Mouse (Mus musculus) yolk sac, embryonic 10.5 days (tissue): ENCODE data around the gene Cdcp1.

Experiments used
- DNase-seq: peaks from one replicate; pipeline ENCODE4 v3.0.0-alpha.2; 2017; ENCODE audit warnings: low spot score

Gene Cdcp1

GRCm38 (mm10) chr9:123150241-123151020 lies 65.4 kb downstream of the Cdcp1 start, which contains the start of gene Clec3b:
TSS of gene Clec3b (plus strand) at chr9:123150946.
- no peak for DNase-seq

GRCm38 (mm10) chr9:123148430-123148829 lies 67.4 kb downstream of the Cdcp1 start:
- no peak for DNase-seq

- no peak for DNase-seq
Observed at GRCm38 (mm10) chr9:123139887-123140614, 75.8 kb downstream of the Cdcp1 start.

- no peak for DNase-seq
Observed at GRCm38 (mm10) chr9:123138891-123139474, 76.9 kb downstream of the Cdcp1 start.

- DNase-seq = no peak
Observed at GRCm38 (mm10) chr9:123136953-123137682, 78.7 kb downstream of the Cdcp1 start.

GRCm38 (mm10) chr9:123132994-123133393 lies 82.8 kb downstream of the Cdcp1 start:
- DNase-seq = no peak

- no peak for DNase-seq
Observed at GRCm38 (mm10) chr9:123127663-123128062, 88.2 kb downstream of the Cdcp1 start.

GRCm38 (mm10) chr9:123124413-123124981 lies 91.3 kb downstream of the Cdcp1 start:
- no peak for DNase-seq

GRCm38 (mm10) chr9:123123571-123124412 lies 92.0 kb downstream of the Cdcp1 start:
- peak; percentile 26 for DNase-seq

GRCm38 (mm10) chr9:123123017-123123416 lies 92.8 kb downstream of the Cdcp1 start:
- DNase-seq = no peak
